Mouse (Mus musculus): Measurements from ENCODE around the gene Cntrl. TPM values are rescaled to one million over a fixed set of nuclear protein-coding genes. Genes with fewer than 3 reads are reported as not detected.

Cntrl gene
- 10.1 and 16.2 TPM in 2 replicates for polyA plus RNA-seq (2015; fragmentation: Nextera tagmentation; extraction: Ambion mirVana)

DNA sequence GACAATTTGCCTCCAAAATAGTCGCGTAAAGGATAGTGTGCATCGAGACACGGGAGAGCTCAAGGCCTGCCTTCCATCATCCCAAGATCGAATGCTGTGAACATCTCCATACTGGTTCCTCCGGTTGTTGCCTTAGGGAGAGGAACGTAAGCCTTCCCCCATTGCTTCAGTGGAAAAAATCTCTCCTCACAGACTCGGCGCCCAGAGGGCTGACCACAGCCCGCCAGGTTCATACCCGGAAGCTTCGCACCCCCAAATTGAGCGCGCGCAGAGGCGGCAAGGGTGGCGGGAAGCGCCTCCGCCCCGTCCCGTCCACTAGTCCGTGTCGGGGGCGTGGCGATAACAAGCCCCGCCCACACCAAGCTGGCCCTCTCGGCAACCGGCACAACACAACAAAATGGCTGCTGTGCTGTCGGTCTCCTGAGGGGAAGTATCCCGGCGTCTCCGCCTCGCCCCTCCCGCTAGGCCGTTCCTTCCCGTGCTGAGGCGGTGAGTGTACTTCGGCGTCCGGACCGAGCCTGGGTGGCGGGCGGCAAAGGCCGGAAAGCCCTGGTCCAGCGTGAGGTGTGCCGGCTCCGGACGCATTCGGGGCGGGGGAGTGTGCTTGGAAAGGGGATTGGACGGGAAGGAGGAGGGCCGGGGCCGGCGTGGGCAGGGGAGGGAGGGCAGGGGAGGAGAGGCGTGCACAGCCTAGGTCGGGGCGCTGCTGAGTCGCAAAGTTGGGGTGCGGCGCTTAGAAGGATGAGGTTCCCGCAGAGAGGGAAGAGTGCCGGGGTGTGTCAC, at the start of gene Cntrl:
Cntrl (plus strand) TSS at position 352 of the 783 bp plus-strand sequence.

GRCm38 (mm10) chr2:35061338-35061737, 48.0 kb upstream of the Cntrl start, which contains the start of gene Hc:
TSS of gene Hc (minus strand) at chr2:35061438.

GRCm38 (mm10) chr2:35101443-35101842, 7.8 kb upstream of the Cntrl start, which contains the start of gene AI182371:
TSS of gene AI182371 (minus strand) at chr2:35101543.

DNA sequence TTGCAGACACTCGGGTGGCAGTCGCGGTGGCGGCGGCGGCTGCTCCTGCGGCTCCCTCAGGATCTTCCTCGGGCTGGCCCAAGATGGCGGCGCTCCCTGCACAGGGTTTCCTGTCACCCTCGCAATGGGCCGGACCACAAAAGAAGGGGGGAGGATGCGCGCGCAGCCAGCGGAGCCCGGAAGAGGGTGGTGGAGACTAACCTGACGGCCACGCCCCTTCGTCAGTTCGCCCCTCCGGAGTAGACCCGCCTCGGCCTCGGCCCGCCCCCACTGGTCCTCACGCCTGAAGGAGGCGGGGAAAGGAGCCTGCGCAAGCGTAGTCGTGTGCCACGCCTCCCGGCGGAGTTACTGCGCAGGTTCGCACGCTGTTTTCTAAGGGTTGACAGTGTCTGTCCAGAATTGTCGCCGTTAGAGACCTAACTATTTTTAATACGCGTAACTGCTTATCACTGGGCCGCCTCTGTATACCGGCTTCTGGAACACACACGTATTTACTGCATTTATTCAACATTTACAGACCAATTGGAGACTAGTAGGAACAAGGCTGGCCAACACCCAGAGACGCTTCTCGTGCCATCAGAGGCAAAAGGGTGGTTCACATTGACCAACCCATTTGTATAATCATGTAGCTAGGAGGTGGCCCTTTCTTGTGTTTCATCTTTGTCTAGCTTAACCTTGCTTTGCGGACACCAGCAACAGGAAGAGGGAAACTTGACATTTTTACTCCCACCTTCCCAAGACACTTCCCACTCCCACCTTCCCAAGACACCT, 91.8 kb downstream of the Cntrl start, which contains the start of gene Rab14:
Rab14 (minus strand) TSS at position 223 of the 771 bp plus-strand sequence.

Other genes starting within 250 kb of the Cntrl start
- 0.63 and 1.4 TPM in 2 replicates for gene Cutal, start 235.1 kb upstream of the Cntrl start, polyA plus RNA-seq (2015; fragmentation: Nextera tagmentation; extraction: Ambion mirVana)
- gene Psmd5, start 234.5 kb upstream of the Cntrl start, polyA plus RNA-seq (2015; fragmentation: Nextera tagmentation; extraction: Ambion mirVana) = 72.3 and 87.7 TPM in 2 replicates
- 3.5 and 4.5 TPM in 2 replicates for gene Phf19, start 195.5 kb upstream of the Cntrl start, polyA plus RNA-seq (2015; fragmentation: Nextera tagmentation; extraction: Ambion mirVana)
- 4.4 and 5.2 TPM in 2 replicates for gene Traf1, start 147.7 kb upstream of the Cntrl start, polyA plus RNA-seq (2015; fragmentation: Nextera tagmentation; extraction: Ambion mirVana)
- gene Hc, start 48.1 kb upstream of the Cntrl start, polyA plus RNA-seq (2015; fragmentation: Nextera tagmentation; extraction: Ambion mirVana) = 2.5 and 3.7 TPM in 2 replicates
- 2.5 and 3.2 TPM in 2 replicates for gene AI182371, start 7.9 kb upstream of the Cntrl start, polyA plus RNA-seq (2015; fragmentation: Nextera tagmentation; extraction: Ambion mirVana)
- 270 and 393 TPM in 2 replicates for gene Rab14, start 91.6 kb downstream of the Cntrl start, polyA plus RNA-seq (2015; fragmentation: Nextera tagmentation; extraction: Ambion mirVana)
- 319 and 552 TPM in 2 replicates for gene Gsn, start 146.9 kb downstream of the Cntrl start, polyA plus RNA-seq (2015; fragmentation: Nextera tagmentation; extraction: Ambion mirVana)
- gene Stom, start 227.5 kb downstream of the Cntrl start, polyA plus RNA-seq (2015; fragmentation: Nextera tagmentation; extraction: Ambion mirVana) = 40.4 and 49.3 TPM in 2 replicates